Mouse (Mus musculus) bone marrow macrophage, adult 2 months (primary cell): ENCODE results near the gene Acsbg1.

ENCODE experiments used
- CTCF ChIP-seq: IDR thresholded peaks from 2 replicates; pipeline ENCODE4 v1.5.1; 2012; ENCODE audit warnings: low read depth, mild to moderate bottlenecking, low read length, moderate library complexity
- POLR2A ChIP-seq: IDR thresholded peaks from 2 replicates; pipeline ENCODE4 v1.6.1; 2012; ENCODE audit warnings: mild to moderate bottlenecking, low read depth, low read length, borderline replicate concordance

- TF ChIP-seq CTCF (no peak), POLR2A (no peak)
Measured at GRCm38 (mm10) chr9:54647456-54647855, 14.2 kb downstream of the Acsbg1 start.
